Mouse (Mus musculus): ENCODE measurements at regions not wholly inside any gene's neighbourhood (a gene's known extent, or its start where the extent isn't known, plus 50 kb on each side); places are given as distances from the start of the nearest gene placed in this dataset.

- no peak for DNase-seq (ENCODE audit: extremely low spot score in 1 of 2, low spot score in 1 of 2)
Observed at GRCm38 (mm10) chr8:116837991-116838390, 83.3 kb downstream of the Cmc2 start.

- DNase-seq (ENCODE audit: extremely low spot score in 1 of 2, low spot score in 1 of 2) = no peak
Observed at GRCm38 (mm10) chr8:116832181-116832580, 89.1 kb downstream of the Cmc2 start.

- DNase-seq (ENCODE audit: extremely low spot score in 1 of 2, low spot score in 1 of 2) = no peak
Observed at GRCm38 (mm10) chr8:116829631-116830030, 91.6 kb downstream of the Cmc2 start.

- no peak for DNase-seq (ENCODE audit: extremely low spot score in 1 of 2, low spot score in 1 of 2)
Observed at GRCm38 (mm10) chr8:116828220-116828619, 93.0 kb downstream of the Cmc2 start.

GRCm38 (mm10) chr8:116827141-116827540 lies 94.1 kb downstream of the Cmc2 start:
- DNase-seq (ENCODE audit: extremely low spot score in 1 of 2, low spot score in 1 of 2) = no peak

GRCm38 (mm10) chr8:116814118-116814851 lies 81.5 kb upstream of the Cdyl2 start:
- DNase-seq (ENCODE audit: extremely low spot score in 1 of 2, low spot score in 1 of 2) = peak; percentile 14 to 32

- DNase-seq (ENCODE audit: extremely low spot score in 1 of 2, low spot score in 1 of 2) = no peak
Observed at GRCm38 (mm10) chr8:116801313-116801712, 68.5 kb upstream of the Cdyl2 start.

GRCm38 (mm10) chr8:116800636-116801035 lies 67.8 kb upstream of the Cdyl2 start:
- DNase-seq (ENCODE audit: extremely low spot score in 1 of 2, low spot score in 1 of 2) = peak in 1 of 2 experiments; percentile 34

GRCm38 (mm10) chr8:116798981-116799380 lies 66.2 kb upstream of the Cdyl2 start:
- no peak for DNase-seq (ENCODE audit: extremely low spot score in 1 of 2, low spot score in 1 of 2)

GRCm38 (mm10) chr8:116795713-116796112 lies 62.9 kb upstream of the Cdyl2 start:
- DNase-seq (ENCODE audit: extremely low spot score in 1 of 2, low spot score in 1 of 2) = no peak

- no peak for DNase-seq (ENCODE audit: extremely low spot score in 1 of 2, low spot score in 1 of 2)
Observed at GRCm38 (mm10) chr8:116793107-116793506, 60.3 kb upstream of the Cdyl2 start.

- DNase-seq (ENCODE audit: extremely low spot score in 1 of 2, low spot score in 1 of 2) = no peak
Observed at GRCm38 (mm10) chr8:116790294-116790693, 57.5 kb upstream of the Cdyl2 start.
